Mouse (Mus musculus): ENCODE measurements around the gene Tm4sf19. TPM values are rescaled to one million over a fixed set of nuclear protein-coding genes. Genes with fewer than 3 reads are reported as not detected.

Tm4sf19 gene
- polyA plus RNA-seq, 1 experiment from 2014 or later = not detected

DNA sequence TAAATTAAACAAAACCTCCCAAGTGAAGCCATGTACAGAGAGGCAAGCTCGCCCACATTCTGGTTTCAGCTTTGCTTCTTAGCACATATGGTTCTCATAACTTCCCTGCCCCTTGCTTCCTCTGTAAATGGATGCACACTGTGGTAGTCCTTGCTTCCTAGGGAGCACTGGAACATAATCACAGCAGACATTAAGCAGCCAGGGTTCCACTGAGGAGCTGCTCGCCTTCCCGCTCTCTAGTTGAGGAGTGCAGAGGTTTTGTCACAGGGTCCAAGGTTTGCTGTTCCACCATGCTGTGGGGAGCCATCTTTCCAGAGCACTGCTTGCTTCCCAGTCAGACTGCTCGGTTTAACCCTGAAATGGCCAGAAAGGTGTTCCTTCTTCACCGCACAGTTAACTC lies 54.3 kb downstream of the Tm4sf19 start:
- Histone ChIP-seq H3K36me3 (peaks cover 10% of the 10 kb centered on the region; the same call in 1 of the 2 replicates), H3K4me3 (no peak overlapping the region), H3K4me1 (no peaks in the 10 kb centered on the region), H3K27ac (no peak overlapping the region), H3K9me3 (no peaks in the 10 kb centered on the region), H3K9ac (no peak overlapping the region), H3K4me2 (no peak overlapping the region), H3K27me3 (no peaks in the 10 kb centered on the region)
- WGBS = 90% methylated on average over 5 of the region's 5 CpGs
- ATAC-seq (ENCODE audit: borderline replicate concordance, extremely low read depth, low FRiP score, low TSS enrichment) = no peak

DNA sequence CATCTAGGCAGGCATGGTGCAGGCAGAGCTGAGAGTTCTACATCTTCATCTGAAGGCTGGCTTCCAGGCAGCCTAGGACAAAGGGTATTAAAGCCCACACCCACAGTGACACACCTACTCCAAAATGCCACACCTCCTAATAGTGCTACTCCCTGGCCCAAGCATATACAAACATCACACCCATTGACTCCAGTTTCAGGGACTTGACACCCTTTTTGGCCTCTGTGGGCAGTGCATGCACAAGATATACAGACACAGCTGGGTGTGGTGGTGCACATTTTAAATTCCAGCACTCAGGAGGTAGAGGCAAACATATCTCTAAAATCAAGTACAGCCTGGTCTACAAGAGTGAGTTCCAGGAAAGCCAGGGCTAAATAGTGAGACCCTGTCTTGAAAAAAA lies 55.8 kb downstream of the Tm4sf19 start:
- no peak for ATAC-seq (ENCODE audit: borderline replicate concordance, extremely low read depth, low FRiP score, low TSS enrichment)
- Histone ChIP-seq H3K4me2 (no peak overlapping the region), H3K27ac (no peak overlapping the region), H3K9me3 (no peaks in the 10 kb centered on the region), H3K36me3 (peaks cover 10% of the 10 kb centered on the region; the same call in 1 of the 2 replicates), H3K27me3 (no peaks in the 10 kb centered on the region), H3K4me1 (no peaks in the 10 kb centered on the region), H3K4me3 (no peak overlapping the region), H3K9ac (no peak overlapping the region)

DNA sequence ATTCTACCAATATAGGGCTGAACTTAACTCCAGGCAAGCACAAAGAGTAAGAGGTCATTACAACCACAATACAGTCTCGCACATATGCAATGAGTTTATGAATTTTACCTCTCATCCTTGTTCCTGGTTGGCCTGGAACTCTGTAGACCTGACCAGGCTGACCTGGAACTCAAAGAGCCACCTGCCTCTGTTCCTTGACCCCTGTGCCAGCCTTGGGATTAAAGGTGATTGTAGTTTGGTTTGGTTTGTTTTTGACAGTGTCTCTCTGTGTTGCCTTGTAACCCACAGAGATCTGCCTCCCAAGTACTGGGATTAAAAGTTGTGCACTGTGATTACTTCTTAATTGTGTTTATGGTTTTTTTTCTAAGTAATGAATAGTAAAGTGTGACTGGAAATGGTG lies 56.5 kb downstream of the Tm4sf19 start:
- whole genome bisulfite sequencing = 91% methylated on average over 1 of the region's 1 CpGs
- no peak for ATAC-seq (ENCODE audit: borderline replicate concordance, extremely low read depth, low FRiP score, low TSS enrichment)
- no peaks in the 10 kb centered on the region for H3K27me3 ChIP-seq
- no peak overlapping the region for H3K27ac ChIP-seq
- no peak overlapping the region for H3K4me2 ChIP-seq
- H3K9ac ChIP-seq = no peak overlapping the region
- H3K36me3 ChIP-seq = peaks cover 9% of the 10 kb centered on the region; the same call in 1 of the 2 replicates
- H3K9me3 ChIP-seq = no peaks in the 10 kb centered on the region
- no peaks in the 10 kb centered on the region for H3K4me1 ChIP-seq
- no peak overlapping the region for H3K4me3 ChIP-seq

Other genes with a start within 250 kb of the Tm4sf19 start
- 39.6 and 45.8 TPM in 2 replicates for gene Nrros, start 234.9 kb upstream of the Tm4sf19 start, polyA plus RNA-seq (2015; fragmentation: Nextera tagmentation; extraction: Ambion mirVana)
- gene Bex6, start 220.7 kb upstream of the Tm4sf19 start, polyA plus RNA-seq (2015; fragmentation: Nextera tagmentation; extraction: Ambion mirVana) = 0.20 and 0.36 TPM in 2 replicates
- 16.6 and 17.2 TPM in 2 replicates for gene Fbxo45, start 153.3 kb upstream of the Tm4sf19 start, polyA plus RNA-seq (2015; fragmentation: Nextera tagmentation; extraction: Ambion mirVana)
- gene Wdr53, start 153.3 kb upstream of the Tm4sf19 start, polyA plus RNA-seq (2015; fragmentation: Nextera tagmentation; extraction: Ambion mirVana) = 19.5 TPM in 2 replicates
- gene Smco1, start 129.0 kb upstream of the Tm4sf19 start, polyA plus RNA-seq (2015; fragmentation: Nextera tagmentation; extraction: Ambion mirVana) = 0.11 TPM in 1 of 2 replicates, not detected in the other
- gene Rnf168, start 123.0 kb upstream of the Tm4sf19 start, polyA plus RNA-seq (2015; fragmentation: Nextera tagmentation; extraction: Ambion mirVana) = 35.8 and 36.7 TPM in 2 replicates
- 24.2 TPM in 2 replicates for gene Ubxn7, start 68.2 kb upstream of the Tm4sf19 start, polyA plus RNA-seq (2015; fragmentation: Nextera tagmentation; extraction: Ambion mirVana)
- 23.3 and 25.6 TPM in 2 replicates for gene Tctex1d2, start 19.2 kb downstream of the Tm4sf19 start, polyA plus RNA-seq (2015; fragmentation: Nextera tagmentation; extraction: Ambion mirVana)
- gene Pcyt1a, start 30.4 kb downstream of the Tm4sf19 start, polyA plus RNA-seq (2015; fragmentation: Nextera tagmentation; extraction: Ambion mirVana) = 35.6 and 36.1 TPM in 2 replicates
- 0.08 and 0.39 TPM in 2 replicates for gene Slc51a, start 87.4 kb downstream of the Tm4sf19 start, polyA plus RNA-seq (2015; fragmentation: Nextera tagmentation; extraction: Ambion mirVana)
- not detected in 2 replicates for gene Zdhhc19, start 95.8 kb downstream of the Tm4sf19 start, polyA plus RNA-seq (2015; fragmentation: Nextera tagmentation; extraction: Ambion mirVana)
- 50.5 and 53.8 TPM in 2 replicates for gene Tfrc, start 208.4 kb downstream of the Tm4sf19 start, polyA plus RNA-seq (2015; fragmentation: Nextera tagmentation; extraction: Ambion mirVana)
- gene Tnk2, start 243.4 kb downstream of the Tm4sf19 start, polyA plus RNA-seq (2015; fragmentation: Nextera tagmentation; extraction: Ambion mirVana) = 17.2 and 17.6 TPM in 2 replicates